19 mouse cellular contexts compared by ENCODE assay signal in the genomic region with DNA sequence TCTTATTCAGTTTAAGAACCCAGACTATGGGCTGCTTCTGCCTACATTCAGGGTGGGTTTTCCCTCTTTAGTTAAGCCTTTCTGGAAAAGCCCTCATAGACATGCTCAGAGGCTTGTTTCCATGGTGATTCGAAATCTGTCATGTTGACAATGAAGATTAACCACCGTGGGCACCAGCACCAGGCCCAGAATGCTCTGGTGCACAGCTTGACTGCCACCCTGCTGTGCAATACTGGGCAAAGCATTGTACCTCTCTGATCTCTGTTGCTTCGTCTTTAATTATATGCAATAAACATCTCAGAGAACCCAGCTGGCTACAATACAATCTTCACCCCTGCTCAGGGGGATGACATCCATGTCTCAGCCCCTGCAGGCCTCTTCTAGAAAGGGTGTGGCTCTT.
DNase-seq lines count a peak whose midpoint lies in the region; ATAC-seq and TF ChIP-seq lines count a peak whose summit lies in the region.
"Had no signal": no experiment of that assay in that cellular context is flagged by ENCODE, and none has a peak within 500 bp of the region (broad histone marks: within the 10 kb centered on the region; RNA-seq: fewer than 3 reads in every experiment).

No protein-coding gene starts in this region.

- DNase-seq in layer of hippocampus, adult 18-20 months (ENCODE audit: low spot score in 2 of 2) = peak; percentile 57 to 76
- DNase-seq in layer of hippocampus, adult 8-10 months (ENCODE audit: low spot score in 2 of 2) = no peak
- DNase-seq in brain, embryonic 14.5 days (ENCODE audit: low read depth) = peak; percentile 69
- peak; percentile 52 for DNase-seq in hindbrain, postnatal 0 days (ENCODE audit: low spot score)
- DNase-seq in heart, adult 9 months (ENCODE audit: low spot score in 2 of 2) = no peak
- DNase-seq: adrenal gland, postnatal 14 days; cerebellum, adult 9-11 months; liver, embryonic 13.5 days; retina, postnatal 1 day; thymus, adult 2 months had no signal

- no peak overlapping the region for H3K9ac ChIP-seq in hindbrain, postnatal 0 days (replicated peaks; ENCODE audit: low read length)
- no peak overlapping the region for H3K9ac ChIP-seq in neural tube, embryonic 12.5 days
- H3K9ac ChIP-seq in heart, embryonic 11.5 days (ENCODE audit: low read depth, low read length) = no peak overlapping the region
- no peak overlapping the region for H3K9ac ChIP-seq in intestine, embryonic 16.5 days (ENCODE audit: low read depth, low read length)
- H3K9ac ChIP-seq: liver, embryonic 13.5 days had no signal

- 13% methylated on average over 3 of the region's 3 CpGs for WGBS in hindbrain, postnatal 0 days
- WGBS in neural tube, embryonic 12.5 days = 22% methylated on average over 3 of the region's 3 CpGs
- WGBS in heart, embryonic 11.5 days (ENCODE audit: insufficient replicate concordance) = 46% methylated on average over 3 of the region's 3 CpGs
- WGBS in intestine, embryonic 16.5 days = 45% methylated on average over 3 of the region's 3 CpGs

- no peaks in the 10 kb centered on the region for H3K9me3 ChIP-seq in hindbrain, postnatal 0 days (ENCODE audit: low read length)
- H3K9me3 ChIP-seq in neural tube, embryonic 12.5 days = no peaks in the 10 kb centered on the region
- H3K9me3 ChIP-seq in heart, embryonic 11.5 days (replicated peaks; ENCODE audit: control insufficient read depth, low read length) = no peaks in the 10 kb centered on the region
- no peaks in the 10 kb centered on the region for H3K9me3 ChIP-seq in intestine, embryonic 16.5 days (ENCODE audit: control insufficient read depth, low read length)
- H3K9me3 ChIP-seq: embryonic facial prominence, embryonic 10.5 days; G1E; liver, embryonic 13.5 days; megakaryocyte, embryonic 14.5 days had no signal

- no peak overlapping the region for H3K4me3 ChIP-seq in hindbrain, postnatal 0 days (ENCODE audit: low read length)
- no peak overlapping the region for H3K4me3 ChIP-seq in neural tube, embryonic 12.5 days
- H3K4me3 ChIP-seq in heart, embryonic 11.5 days (ENCODE audit: low read depth, low read length) = no peak overlapping the region
- no peak overlapping the region for H3K4me3 ChIP-seq in intestine, embryonic 16.5 days (ENCODE audit: low read length)
- H3K4me3 ChIP-seq: embryonic facial prominence, embryonic 10.5 days; erythroblast, embryonic 14.5 days; liver, embryonic 13.5 days; megakaryocyte, embryonic 14.5 days had no signal

- no peak for TF ChIP-seq POLR2A in brain, embryonic 14.5 days (IDR thresholded peaks at IDR 0.05; ENCODE audit: borderline replicate concordance, extremely low read depth, insufficient read depth, insufficient read length, poor library complexity, severe bottlenecking)

- ATAC-seq in hindbrain, postnatal 0 days = no peak
- ATAC-seq in neural tube, embryonic 12.5 days (ENCODE audit: low FRiP score, low read depth) = peak; percentile 63; the same call in 1 of the 2 replicates
- ATAC-seq in heart, embryonic 11.5 days (replicated peaks; ENCODE audit: insufficient number of reproducible peaks, low FRiP score, low TSS enrichment) = no peak
- ATAC-seq in intestine, embryonic 16.5 days = no peak
- ATAC-seq: lung, postnatal 0 days had no signal

- H3K27me3 ChIP-seq in hindbrain, postnatal 0 days (ENCODE audit: insufficient read depth, low read length) = no peaks in the 10 kb centered on the region
- peaks cover 12% of the 10 kb centered on the region; the same call in 1 of the 2 replicates for H3K27me3 ChIP-seq in neural tube, embryonic 12.5 days (replicated peaks)
- no peaks in the 10 kb centered on the region for H3K27me3 ChIP-seq in heart, embryonic 11.5 days (ENCODE audit: control insufficient read depth, insufficient read depth, low read length)
- H3K27me3 ChIP-seq in intestine, embryonic 16.5 days (replicated peaks; ENCODE audit: control insufficient read depth, insufficient read depth, low read length) = no peaks in the 10 kb centered on the region
- H3K27me3 ChIP-seq: liver, embryonic 13.5 days had no signal

- no peak overlapping the region for H3K27ac ChIP-seq in hindbrain, postnatal 0 days
- H3K27ac ChIP-seq in neural tube, embryonic 12.5 days = no peak overlapping the region
- H3K27ac ChIP-seq in heart, embryonic 11.5 days (ENCODE audit: low read depth, low read length) = no peak overlapping the region
- no peak overlapping the region for H3K27ac ChIP-seq in intestine, embryonic 16.5 days (ENCODE audit: low read length)
- H3K27ac ChIP-seq: embryonic facial prominence, embryonic 10.5 days; kidney, postnatal 0 days; liver, embryonic 13.5 days had no signal

- TF ChIP-seq CTCF in brain, embryonic 14.5 days (IDR thresholded peaks at IDR 0.05; ENCODE audit: borderline replicate concordance, extremely low read depth, insufficient read depth, insufficient read length) = no peak
- no peak for TF ChIP-seq CTCF in hindbrain, postnatal 0 days (IDR thresholded peaks at IDR 0.05; ENCODE audit: low read depth)

- no peaks in the 10 kb centered on the region for H3K4me1 ChIP-seq in hindbrain, postnatal 0 days (ENCODE audit: insufficient read depth, low read length)
- no peaks in the 10 kb centered on the region; the same call in 1 of the 2 replicates for H3K4me1 ChIP-seq in neural tube, embryonic 12.5 days
- H3K4me1 ChIP-seq in heart, embryonic 11.5 days (ENCODE audit: control insufficient read depth, insufficient read depth, low read length) = no peaks in the 10 kb centered on the region
- H3K4me1 ChIP-seq in intestine, embryonic 16.5 days (ENCODE audit: control insufficient read depth, insufficient read depth, low read length) = no peaks in the 10 kb centered on the region
- H3K4me1 ChIP-seq: liver, embryonic 13.5 days; megakaryocyte, embryonic 14.5 days had no signal

- H3K4me2 ChIP-seq in hindbrain, postnatal 0 days (ENCODE audit: low read depth, low read length) = no peak overlapping the region
- H3K4me2 ChIP-seq in neural tube, embryonic 12.5 days (replicated peaks) = no peak overlapping the region
- no peak overlapping the region for H3K4me2 ChIP-seq in heart, embryonic 11.5 days
- H3K4me2 ChIP-seq in intestine, embryonic 16.5 days (ENCODE audit: low read depth, low read length) = no peak overlapping the region
- H3K4me2 ChIP-seq: liver, embryonic 13.5 days had no signal

- H3K36me3 ChIP-seq in hindbrain, postnatal 0 days (ENCODE audit: insufficient read depth, low read length) = no peaks in the 10 kb centered on the region
- H3K36me3 ChIP-seq in neural tube, embryonic 12.5 days = no peaks in the 10 kb centered on the region
- H3K36me3 ChIP-seq in heart, embryonic 11.5 days (ENCODE audit: control insufficient read depth, insufficient read depth, low read length) = no peaks in the 10 kb centered on the region
- H3K36me3 ChIP-seq in intestine, embryonic 16.5 days (ENCODE audit: control insufficient read depth, insufficient read depth, low read length) = no peaks in the 10 kb centered on the region
- H3K36me3 ChIP-seq: embryonic facial prominence, embryonic 10.5 days; G1E; liver, embryonic 13.5 days had no signal

Comparison
In these comparisons a context has a peak if more than half of its experiments do, and no peak if none do; other contexts are left out.
1. DNase-seq: peak in layer of hippocampus, adult 18-20 months (2 of 2), brain, embryonic 14.5 days (single experiment) and hindbrain, postnatal 0 days (single experiment); none in layer of hippocampus, adult 8-10 months (0 of 2) and heart, adult 9 months (0 of 2).